Mouse (Mus musculus): Measurements from ENCODE around the gene Prss42. TPM values are rescaled to one million over a fixed set of nuclear protein-coding genes. Genes with fewer than 3 reads are reported as not detected.

Gene Prss42
- not detected in 2 replicates for total RNA-seq (2017)

GRCm38 (mm10) chr9:110797866-110798265 is at the start of gene Prss42:
Gene Prss42, plus strand, starts transcription at chr9:110798166.
- no peak for ATAC-seq (replicated peaks in 1 of 2; ENCODE audit: insufficient read depth in 1 of 2, low FRiP score in 2 of 2, low TSS enrichment in 1 of 2, low read depth in 1 of 2, poor library complexity in 2 of 2, severe bottlenecking in 2 of 2)

GRCm38 (mm10) chr9:110748451-110748850 is 49.5 kb upstream of the Prss42 start:
- no peak for ATAC-seq (replicated peaks in 1 of 2; ENCODE audit: insufficient read depth in 1 of 2, low FRiP score in 2 of 2, low TSS enrichment in 1 of 2, low read depth in 1 of 2, poor library complexity in 2 of 2, severe bottlenecking in 2 of 2)

- no peak for ATAC-seq (replicated peaks in 1 of 2; ENCODE audit: insufficient read depth in 1 of 2, low FRiP score in 2 of 2, low TSS enrichment in 1 of 2, low read depth in 1 of 2, poor library complexity in 2 of 2, severe bottlenecking in 2 of 2)
Observed at GRCm38 (mm10) chr9:110750404-110751187, 47.4 kb upstream of the Prss42 start.

GRCm38 (mm10) chr9:110751412-110751811 is 46.6 kb upstream of the Prss42 start:
- ATAC-seq (replicated peaks in 1 of 2; ENCODE audit: insufficient read depth in 1 of 2, low FRiP score in 2 of 2, low TSS enrichment in 1 of 2, low read depth in 1 of 2, poor library complexity in 2 of 2, severe bottlenecking in 2 of 2) = no peak

GRCm38 (mm10) chr9:110752917-110753435 is 45.0 kb upstream of the Prss42 start:
- no peak for ATAC-seq (replicated peaks in 1 of 2; ENCODE audit: insufficient read depth in 1 of 2, low FRiP score in 2 of 2, low TSS enrichment in 1 of 2, low read depth in 1 of 2, poor library complexity in 2 of 2, severe bottlenecking in 2 of 2)

GRCm38 (mm10) chr9:110753773-110754172 is 44.2 kb upstream of the Prss42 start:
- no peak for ATAC-seq (replicated peaks in 1 of 2; ENCODE audit: insufficient read depth in 1 of 2, low FRiP score in 2 of 2, low TSS enrichment in 1 of 2, low read depth in 1 of 2, poor library complexity in 2 of 2, severe bottlenecking in 2 of 2)

GRCm38 (mm10) chr9:110757816-110758215 is 40.1 kb upstream of the Prss42 start:
- ATAC-seq (replicated peaks in 1 of 2; ENCODE audit: insufficient read depth in 1 of 2, low FRiP score in 2 of 2, low TSS enrichment in 1 of 2, low read depth in 1 of 2, poor library complexity in 2 of 2, severe bottlenecking in 2 of 2) = no peak

- ATAC-seq (replicated peaks in 1 of 2; ENCODE audit: insufficient read depth in 1 of 2, low FRiP score in 2 of 2, low TSS enrichment in 1 of 2, low read depth in 1 of 2, poor library complexity in 2 of 2, severe bottlenecking in 2 of 2) = no peak
Observed at GRCm38 (mm10) chr9:110758605-110759004, 39.4 kb upstream of the Prss42 start.

GRCm38 (mm10) chr9:110759265-110759664 is 38.7 kb upstream of the Prss42 start:
- ATAC-seq (replicated peaks in 1 of 2; ENCODE audit: insufficient read depth in 1 of 2, low FRiP score in 2 of 2, low TSS enrichment in 1 of 2, low read depth in 1 of 2, poor library complexity in 2 of 2, severe bottlenecking in 2 of 2) = peak; percentile 80 to 82; a peak in 3 of 4 replicates

GRCm38 (mm10) chr9:110760886-110761285 is 37.1 kb upstream of the Prss42 start:
- ATAC-seq (replicated peaks in 1 of 2; ENCODE audit: insufficient read depth in 1 of 2, low FRiP score in 2 of 2, low TSS enrichment in 1 of 2, low read depth in 1 of 2, poor library complexity in 2 of 2, severe bottlenecking in 2 of 2) = no peak

GRCm38 (mm10) chr9:110762763-110763162 is 35.2 kb upstream of the Prss42 start:
- no peak for ATAC-seq (replicated peaks in 1 of 2; ENCODE audit: insufficient read depth in 1 of 2, low FRiP score in 2 of 2, low TSS enrichment in 1 of 2, low read depth in 1 of 2, poor library complexity in 2 of 2, severe bottlenecking in 2 of 2)

- no peak for ATAC-seq (replicated peaks in 1 of 2; ENCODE audit: insufficient read depth in 1 of 2, low FRiP score in 2 of 2, low TSS enrichment in 1 of 2, low read depth in 1 of 2, poor library complexity in 2 of 2, severe bottlenecking in 2 of 2)
Observed at GRCm38 (mm10) chr9:110763405-110763804, 34.6 kb upstream of the Prss42 start.

GRCm38 (mm10) chr9:110772336-110772735 is 25.6 kb upstream of the Prss42 start:
- ATAC-seq (replicated peaks in 1 of 2; ENCODE audit: insufficient read depth in 1 of 2, low FRiP score in 2 of 2, low TSS enrichment in 1 of 2, low read depth in 1 of 2, poor library complexity in 2 of 2, severe bottlenecking in 2 of 2) = no peak

- no peak for ATAC-seq (replicated peaks in 1 of 2; ENCODE audit: insufficient read depth in 1 of 2, low FRiP score in 2 of 2, low TSS enrichment in 1 of 2, low read depth in 1 of 2, poor library complexity in 2 of 2, severe bottlenecking in 2 of 2)
Observed at GRCm38 (mm10) chr9:110774403-110775268, 23.3 kb upstream of the Prss42 start.

- no peak for ATAC-seq (replicated peaks in 1 of 2; ENCODE audit: insufficient read depth in 1 of 2, low FRiP score in 2 of 2, low TSS enrichment in 1 of 2, low read depth in 1 of 2, poor library complexity in 2 of 2, severe bottlenecking in 2 of 2)
Observed at GRCm38 (mm10) chr9:110775269-110776022, 22.5 kb upstream of the Prss42 start.

- ATAC-seq (replicated peaks in 1 of 2; ENCODE audit: insufficient read depth in 1 of 2, low FRiP score in 2 of 2, low TSS enrichment in 1 of 2, low read depth in 1 of 2, poor library complexity in 2 of 2, severe bottlenecking in 2 of 2) = no peak
Observed at GRCm38 (mm10) chr9:110778100-110778499, 19.9 kb upstream of the Prss42 start.

- no peak for ATAC-seq (replicated peaks in 1 of 2; ENCODE audit: insufficient read depth in 1 of 2, low FRiP score in 2 of 2, low TSS enrichment in 1 of 2, low read depth in 1 of 2, poor library complexity in 2 of 2, severe bottlenecking in 2 of 2)
Observed at GRCm38 (mm10) chr9:110778559-110778958, 19.4 kb upstream of the Prss42 start.
